Mouse (Mus musculus) CH12F3 (cell line): Measurements from ENCODE around the gene Lrrc57.
"Not testable (repeated sequence)": the region's sequence is repeated elsewhere in the genome, so short reads cannot be mapped to it uniquely, and the experiment has no call there.

ENCODE experiments used
- in situ Hi-C: fragments of 300-500 bp; cut with MboI; formaldehyde crosslinking; loops from 2 replicates; pipeline ENCODE4 v1.14.3; 2020; ENCODE audit warnings: low sequenced_read_pairs

Lrrc57 gene

DNA sequence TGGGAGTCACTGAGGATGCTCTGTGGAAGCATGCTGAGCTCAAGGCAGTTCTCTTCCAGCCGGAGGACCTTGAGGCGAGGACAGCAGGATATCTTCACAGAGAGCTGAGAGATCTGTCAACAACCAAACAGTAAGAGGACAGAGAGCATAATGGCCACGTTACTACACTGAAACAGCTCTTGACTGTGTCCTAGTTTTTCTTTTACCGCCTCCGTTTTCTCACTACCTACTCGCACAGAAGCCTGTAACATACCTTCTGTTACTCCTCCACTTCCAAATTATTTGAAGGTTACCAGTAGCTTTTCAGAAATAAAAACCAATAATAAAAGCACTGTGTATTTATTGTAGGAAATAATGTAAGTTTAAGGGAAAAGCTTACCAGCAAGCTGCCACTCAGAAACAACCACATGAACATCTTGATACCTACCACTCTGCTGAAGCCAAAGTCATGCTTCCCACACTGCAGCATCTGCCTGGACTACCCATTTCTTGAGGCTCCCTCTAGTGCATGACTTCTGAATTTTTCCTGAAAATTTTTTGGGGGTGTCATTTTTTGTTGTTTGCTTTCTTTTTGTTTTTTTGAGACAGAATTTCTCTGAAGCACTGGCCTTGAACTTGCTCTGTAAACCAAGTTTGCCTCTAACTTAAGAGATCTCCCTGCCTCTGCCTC lies 3.2 kb downstream of the Lrrc57 start:
- in situ Hi-C loops, result no loop called here

- in situ Hi-C loops, result no loop called here
Measured at GRCm38 (mm10) chr2:120599506-120599905, 9.8 kb downstream of the Lrrc57 start.

DNA sequence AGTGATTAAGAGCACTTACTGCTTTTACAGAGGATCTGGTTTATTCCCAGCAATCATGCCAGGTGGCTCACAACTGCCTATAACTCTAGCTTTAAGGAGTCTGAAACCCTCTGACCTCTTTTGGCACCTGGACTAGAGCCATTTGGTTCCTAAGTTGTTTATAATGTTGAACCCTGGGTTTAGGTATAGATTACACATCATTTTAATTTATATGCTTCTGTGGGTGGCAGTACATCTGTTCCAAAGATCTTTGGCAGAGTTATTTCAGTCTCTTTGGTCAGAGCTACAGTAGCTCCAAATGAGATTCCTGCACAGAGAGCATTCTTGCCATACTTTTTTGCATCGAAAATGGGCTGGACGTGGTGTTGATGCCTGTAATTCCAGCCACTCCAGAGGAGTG lies 11.6 kb downstream of the Lrrc57 start:
- in situ Hi-C loops, result no loop called here

GRCm38 (mm10) chr2:120592227-120592626 lies 17.1 kb downstream of the Lrrc57 start:
- in situ Hi-C loops, result no loop called here

DNA sequence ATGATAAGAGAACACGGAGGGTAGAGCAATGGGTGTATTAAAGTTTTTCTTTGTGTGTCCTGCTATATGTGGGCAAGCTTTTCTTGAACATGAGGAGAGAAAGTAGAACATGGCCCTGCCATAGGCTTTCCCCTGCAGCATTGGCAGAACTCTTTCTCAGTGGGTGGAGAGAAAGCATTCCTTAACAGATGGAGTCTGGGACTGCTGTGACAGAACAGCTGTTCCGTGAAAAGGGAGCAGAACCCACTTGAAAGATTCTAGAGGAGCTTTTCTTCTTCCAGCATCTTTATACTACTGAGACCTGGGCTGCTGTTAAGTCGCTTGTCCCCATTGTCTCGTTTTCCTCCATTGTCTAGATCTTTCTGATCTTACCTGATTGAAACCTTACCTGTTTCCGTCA lies 19.6 kb downstream of the Lrrc57 start:
- in situ Hi-C loops, result no loop called here

DNA sequence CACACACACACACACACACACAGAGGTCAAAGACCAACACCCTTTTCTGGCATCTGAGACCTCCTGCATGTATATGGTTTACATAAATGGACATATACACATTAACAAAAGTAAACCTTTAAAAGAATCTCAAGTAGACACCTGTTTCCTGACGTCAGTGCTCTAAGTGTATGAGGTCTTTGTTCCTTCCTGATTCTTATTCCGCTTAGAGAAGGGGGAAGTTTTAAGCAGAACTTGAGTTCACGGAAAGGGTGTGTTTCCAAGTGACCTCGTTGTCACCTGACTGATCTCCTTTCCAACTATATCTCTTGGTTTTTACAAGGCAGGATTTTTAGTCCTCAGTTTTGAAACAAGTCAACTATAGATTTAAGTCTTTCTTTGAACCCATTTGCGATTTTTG lies 31.0 kb downstream of the Lrrc57 start:
- in situ Hi-C loops, result no loop called here

- in situ Hi-C loops, result no loop called here
Measured at GRCm38 (mm10) chr2:120577799-120578198, 31.5 kb downstream of the Lrrc57 start.

- in situ Hi-C loops, result no loop called here
Measured at GRCm38 (mm10) chr2:120575978-120576377, 33.3 kb downstream of the Lrrc57 start.

DNA sequence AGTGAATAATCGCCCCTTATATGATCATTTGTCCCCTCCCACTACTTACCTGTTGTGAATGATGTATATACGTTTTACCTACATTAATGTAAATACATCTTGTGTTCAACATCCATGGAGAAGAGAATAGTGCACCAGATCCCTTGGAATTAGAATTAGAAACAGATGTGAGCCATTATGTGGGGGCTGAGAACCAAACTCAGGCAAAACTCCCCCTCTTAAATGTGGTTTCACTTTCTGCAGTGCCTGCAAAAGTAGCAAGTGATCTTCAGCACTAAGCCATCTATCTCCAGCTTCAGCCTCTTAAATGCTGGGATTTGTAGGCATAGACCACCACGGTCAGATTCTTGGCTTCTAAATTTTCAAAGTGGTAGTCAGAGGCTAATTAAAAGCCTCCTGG lies 34.2 kb downstream of the Lrrc57 start:
- in situ Hi-C loops, result no loop called here

GRCm38 (mm10) chr2:120572161-120572560 lies 37.2 kb downstream of the Lrrc57 start:
- in situ Hi-C loops, result not testable (repeated sequence)

- in situ Hi-C loops, result no loop called here
Measured at GRCm38 (mm10) chr2:120571081-120571480, 38.2 kb downstream of the Lrrc57 start.

DNA sequence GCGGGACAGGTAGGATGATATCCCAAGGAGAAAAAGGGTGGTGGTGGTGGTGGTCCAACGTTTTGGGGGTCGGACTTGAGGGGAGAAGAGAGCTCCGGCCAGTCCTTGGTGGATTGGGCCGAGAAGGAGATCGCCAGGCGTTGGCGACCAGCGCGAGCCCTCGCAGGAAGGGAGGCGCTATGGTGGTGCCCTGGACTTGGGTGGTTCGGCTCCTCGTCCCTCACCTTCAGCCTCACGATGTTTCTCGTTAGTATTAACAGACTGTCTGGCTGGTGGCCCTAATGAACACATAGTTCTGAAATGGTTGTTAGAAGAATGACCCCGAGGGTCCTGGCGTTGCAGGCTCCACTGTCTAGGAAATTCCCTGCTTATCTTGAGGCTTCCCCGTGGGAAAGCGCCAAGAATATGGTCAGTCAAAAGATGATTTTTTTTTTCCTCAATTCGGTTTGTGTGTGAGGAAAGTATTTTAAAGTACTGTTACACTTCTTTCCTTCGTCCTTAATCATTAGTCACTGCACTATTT lies 41.5 kb downstream of the Lrrc57 start:
- in situ Hi-C loops, result no loop called here

DNA sequence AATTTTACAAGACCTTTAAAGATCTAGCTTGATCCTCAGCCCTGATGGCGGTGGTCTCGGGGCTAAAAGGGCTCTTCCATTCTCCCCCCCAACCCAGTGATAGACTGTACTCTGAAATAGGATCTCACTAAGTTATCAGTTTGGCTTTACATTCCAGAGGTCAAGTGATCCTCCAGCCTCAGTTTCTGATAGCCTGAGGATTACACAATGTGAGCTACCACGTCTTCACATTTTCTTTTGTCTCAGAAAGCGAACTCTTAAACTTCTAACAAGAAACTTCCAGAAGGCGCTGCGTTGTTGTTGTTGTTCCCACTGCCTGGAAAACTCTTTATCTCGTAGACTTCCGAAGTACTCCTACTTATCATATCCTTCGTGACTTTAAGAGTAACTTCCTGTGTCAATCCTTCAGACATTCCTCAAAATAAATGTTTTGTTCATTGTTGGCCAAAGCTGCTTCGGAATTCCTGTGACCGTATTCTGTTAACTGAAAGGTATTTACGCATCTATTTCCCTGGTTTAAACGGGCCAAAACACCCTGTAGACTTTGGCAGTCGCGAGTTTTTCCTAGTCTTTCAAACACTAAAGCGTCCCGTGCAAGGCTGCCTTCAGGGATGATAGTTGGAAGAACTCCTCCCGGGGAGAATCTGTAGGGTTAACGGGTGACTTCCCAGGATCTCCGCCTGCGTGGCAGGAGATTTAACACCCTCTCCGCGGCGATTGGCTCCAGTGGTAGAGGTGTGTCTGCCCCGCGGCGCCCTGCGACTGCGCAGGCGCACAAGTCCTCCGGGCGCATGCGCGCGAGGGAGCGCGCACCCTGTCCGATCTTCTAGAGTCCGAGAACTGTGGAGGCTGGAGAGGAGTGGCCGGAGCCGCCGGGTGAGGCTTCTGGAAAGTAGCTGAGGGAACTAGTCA lies 42.2 kb downstream of the Lrrc57 start, which contains the start of gene Snap23:
TSS of gene Snap23 (plus strand) at position 786 of the 912 bp plus-strand sequence.
- in situ Hi-C loops, result no loop called here

GRCm38 (mm10) chr2:120565363-120565762 lies 44.0 kb downstream of the Lrrc57 start:
- in situ Hi-C loops, result no loop called here

- in situ Hi-C loops, result not testable (repeated sequence)
Measured at GRCm38 (mm10) chr2:120564548-120565188, 44.7 kb downstream of the Lrrc57 start.

- in situ Hi-C loops, result no loop called here
Measured at GRCm38 (mm10) chr2:120563235-120563990, 45.9 kb downstream of the Lrrc57 start, which contains the start of gene Zfp106. Zfp106 (minus strand) TSS chr2:120563843.

- in situ Hi-C loops, result no loop called here
Measured at GRCm38 (mm10) chr2:120562859-120563234, 46.5 kb downstream of the Lrrc57 start.

- in situ Hi-C loops, result no loop called here
Measured at GRCm38 (mm10) chr2:120561524-120561923, 47.8 kb downstream of the Lrrc57 start.

GRCm38 (mm10) chr2:120558813-120559212 lies 50.5 kb downstream of the Lrrc57 start:
- in situ Hi-C loops, result no loop called here

GRCm38 (mm10) chr2:120556868-120557267 lies 52.5 kb downstream of the Lrrc57 start:
- in situ Hi-C loops, result no loop called here
